Comparison of ENCODE assay signal across 29 mouse cellular contexts in genomic region chr9:118563356-118563755, GRCm38 (mm10).
"Had no signal": no experiment of that assay in that cellular context is flagged by ENCODE, and none has a peak within 500 bp of the region (broad histone marks: within the 10 kb centered on the region; RNA-seq: fewer than 3 reads in every experiment).

No protein-coding gene starts in this region.

- DNase-seq: heart, postnatal 10 days; heart, postnatal 36 days; heart, postnatal 4 days; kidney, adult 11 months; kidney, adult 18-20 months; kidney, adult 2 months; kidney, adult 8-10 months; kidney, adult 9 months; kidney, postnatal 10 days; kidney, postnatal 14 days; kidney, postnatal 25 days; kidney, postnatal 36 days; kidney, postnatal 4 days; layer of hippocampus, adult 9-11 months; layer of hippocampus, postnatal 36 days had no signal

- H3K27ac ChIP-seq: heart, embryonic 13.5 days; heart, embryonic 15.5 days; hindbrain, embryonic 10.5 days; hindbrain, embryonic 12.5 days; hindbrain, embryonic 13.5 days; hindbrain, embryonic 14.5 days; hindbrain, embryonic 15.5 days; hindbrain, postnatal 0 days; intestine, embryonic 15.5 days; kidney, embryonic 15.5 days; kidney, postnatal 0 days; layer of hippocampus, adult 2 months; left cerebral cortex, adult 2 months had no signal

- H3K27me3 ChIP-seq: heart, embryonic 12.5 days; heart, embryonic 13.5 days; heart, embryonic 15.5 days; hindbrain, embryonic 12.5 days; hindbrain, embryonic 13.5 days; hindbrain, embryonic 15.5 days; intestine, embryonic 15.5 days; kidney, embryonic 15.5 days had no signal

- H3K4me3 ChIP-seq: heart, embryonic 12.5 days; heart, embryonic 13.5 days; heart, embryonic 15.5 days; hindbrain, embryonic 10.5 days; hindbrain, embryonic 12.5 days; hindbrain, embryonic 13.5 days; hindbrain, embryonic 15.5 days; intestine, embryonic 15.5 days; kidney, embryonic 15.5 days; layer of hippocampus, adult 2 months; left cerebral cortex, adult 2 months had no signal

- H3K9me3 ChIP-seq: heart, embryonic 12.5 days; heart, embryonic 13.5 days; heart, embryonic 15.5 days; hindbrain, embryonic 10.5 days; hindbrain, embryonic 12.5 days; hindbrain, embryonic 13.5 days; hindbrain, embryonic 15.5 days; intestine, embryonic 15.5 days; kidney, embryonic 15.5 days had no signal

- H3K4me1 ChIP-seq: heart, embryonic 13.5 days; heart, embryonic 15.5 days; hindbrain, embryonic 10.5 days; hindbrain, embryonic 12.5 days; hindbrain, embryonic 13.5 days; hindbrain, embryonic 15.5 days; intestine, embryonic 15.5 days; kidney, embryonic 15.5 days had no signal
